Mouse (Mus musculus): ENCODE results near the gene Mier1.
"Not testable (repeated sequence)": the region's sequence is repeated elsewhere in the genome, so short reads cannot be mapped to it uniquely, and the experiment has no call there.

Gene Mier1

DNA sequence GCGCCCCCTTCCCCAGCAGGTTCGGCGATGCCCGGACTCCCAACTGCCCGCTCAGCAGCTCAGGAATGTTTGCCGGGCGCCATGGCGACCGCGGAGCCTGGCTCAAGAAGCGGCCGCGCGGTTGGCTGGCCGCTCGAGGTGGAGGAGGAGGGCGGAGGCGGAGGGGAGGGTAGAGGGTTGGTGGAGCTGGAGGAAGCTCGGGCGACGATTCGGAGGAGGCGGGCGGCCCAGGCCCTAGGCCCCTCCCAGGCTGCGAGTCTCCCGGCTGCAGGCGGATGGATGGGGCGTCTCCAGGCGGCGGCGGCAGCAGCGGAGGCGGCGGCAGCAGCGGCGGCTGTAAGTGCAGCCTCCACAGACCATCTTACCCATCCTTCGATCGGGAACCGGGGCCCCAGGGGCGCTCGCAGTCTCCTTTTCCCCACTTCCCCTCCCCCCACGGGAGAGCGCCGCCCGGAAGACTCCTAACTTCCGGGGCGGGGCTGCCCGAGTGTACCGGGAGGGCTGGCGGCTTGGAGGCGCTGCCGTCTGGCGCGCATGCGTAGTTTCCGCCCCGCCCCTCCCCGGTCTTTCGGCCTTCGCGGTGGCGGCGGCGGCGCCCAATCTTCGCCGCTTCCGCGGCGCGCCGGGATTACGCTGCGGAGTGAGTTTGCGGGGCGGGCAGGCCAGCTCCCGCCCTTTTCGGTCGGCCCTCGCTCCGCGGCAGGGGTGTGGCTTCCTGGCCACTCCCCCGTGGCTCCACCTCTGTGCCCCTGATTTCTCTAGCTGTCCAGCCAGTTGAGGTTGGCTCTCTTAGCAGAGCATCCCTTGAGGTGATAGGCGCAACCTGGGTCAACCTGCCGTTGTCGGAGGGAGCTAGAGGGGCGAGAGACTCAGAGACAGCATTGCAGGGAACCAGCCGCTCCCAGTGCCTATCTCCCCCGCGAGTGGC is at the start of gene Mier1, which contains the start of gene Wdr78:
Mier1 (plus strand) TSS at position 207 of the 928 bp plus-strand sequence.
Wdr78 (minus strand) TSS at position 372 of the 928 bp plus-strand sequence.
- DNase-seq: peak; percentile 97 to 98

DNA sequence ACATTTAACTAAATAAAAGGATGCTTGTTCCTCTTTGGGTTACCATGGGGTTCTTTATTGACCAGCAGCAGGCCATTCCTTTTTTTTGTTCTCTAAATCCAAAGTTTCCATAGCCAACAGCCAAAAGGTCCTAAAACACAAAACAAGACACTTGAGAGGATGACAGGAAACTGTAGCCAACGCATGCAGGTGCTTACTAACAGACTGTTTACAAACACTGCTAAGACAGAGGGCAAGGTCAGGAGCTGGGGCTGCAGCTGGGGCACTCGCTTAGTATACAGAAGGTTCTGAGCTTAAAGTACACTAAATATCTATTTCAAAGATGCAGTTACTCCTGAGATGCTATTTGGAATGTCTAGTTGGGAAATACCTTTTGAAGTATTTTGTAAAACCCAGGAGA is 49.8 kb upstream of the Mier1 start:
- no peak for DNase-seq

DNA sequence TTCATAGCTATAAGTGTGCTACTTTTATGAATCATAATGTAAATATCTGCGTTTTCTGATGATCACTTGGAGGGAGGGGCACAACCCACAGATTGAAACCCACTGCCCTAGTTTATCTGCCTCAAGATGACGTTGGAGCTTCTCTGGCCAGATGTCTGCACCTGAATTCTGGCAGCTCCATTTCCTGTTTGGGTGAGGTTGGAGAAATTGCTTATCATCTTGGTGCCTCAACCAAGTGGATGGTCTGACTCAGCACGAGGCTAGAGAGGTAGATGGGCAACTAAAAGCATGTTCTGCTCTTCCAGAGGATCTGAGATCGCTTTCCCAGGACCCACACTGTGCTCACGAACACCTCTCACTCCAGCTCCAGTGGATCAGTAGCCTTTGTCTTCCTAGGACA is 49.2 kb upstream of the Mier1 start:
- DNase-seq: no peak

DNA sequence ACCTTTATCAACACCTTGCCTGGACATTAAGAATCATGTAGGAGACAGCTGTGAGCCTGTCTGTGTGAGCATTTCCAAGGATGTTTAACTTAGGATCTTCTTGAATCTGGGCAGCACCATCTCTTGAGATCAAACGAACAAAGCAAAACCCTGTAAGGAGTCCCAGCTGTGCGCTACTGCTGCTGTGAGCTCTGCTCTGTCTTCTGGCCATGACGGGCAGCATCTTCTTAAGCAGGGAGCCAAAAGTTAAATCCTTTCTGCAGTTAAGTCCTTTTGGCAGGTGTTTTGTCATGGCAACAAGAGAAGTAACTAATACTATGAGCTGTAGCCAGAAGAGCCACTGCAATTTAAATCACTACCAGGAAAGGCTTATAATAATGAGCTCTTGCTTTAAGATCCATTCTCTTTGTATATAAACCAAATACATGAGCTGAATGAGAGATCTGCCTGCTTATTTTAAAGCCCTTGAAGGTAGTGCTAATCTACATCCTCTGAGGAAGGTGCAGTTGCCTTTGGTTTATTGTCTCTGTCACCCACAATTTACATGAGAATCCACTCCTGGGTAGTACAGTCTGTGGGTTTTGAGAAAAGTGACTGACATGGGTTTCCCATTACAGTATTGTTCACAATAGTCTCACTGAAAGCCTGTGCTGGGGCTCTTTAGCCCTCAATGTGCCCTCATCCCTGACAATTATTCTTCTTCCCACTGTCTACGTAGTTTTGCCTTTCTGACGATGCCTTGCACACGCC is 46.1 kb upstream of the Mier1 start:
- no peak for DNase-seq

- no peak for DNase-seq
Measured at GRCm38 (mm10) chr4:103070631-103071030, 43.6 kb upstream of the Mier1 start.

GRCm38 (mm10) chr4:103085237-103085636 is 29.0 kb upstream of the Mier1 start:
- no peak for DNase-seq

- DNase-seq: no peak
Measured at GRCm38 (mm10) chr4:103095921-103096320, 18.3 kb upstream of the Mier1 start.

DNA sequence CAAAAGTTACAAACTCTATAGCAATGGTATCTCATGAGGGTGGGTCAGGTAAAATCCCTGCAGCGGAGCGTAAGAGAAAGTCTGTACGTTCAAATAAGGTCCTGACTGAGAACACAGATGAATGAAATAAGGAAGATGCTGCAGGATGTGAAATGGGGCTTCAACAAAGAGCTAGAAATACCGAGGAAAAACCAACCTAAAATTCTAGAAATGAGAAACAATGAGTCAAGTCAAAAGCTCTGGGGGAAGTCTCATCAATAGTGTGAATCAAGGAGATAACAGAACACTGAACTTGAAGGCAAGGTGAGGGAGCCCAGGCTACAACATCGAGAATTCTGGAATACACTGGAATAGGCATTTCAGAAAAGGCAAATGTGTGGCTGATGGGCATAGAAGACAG is 15.7 kb upstream of the Mier1 start:
- DNase-seq: no peak

- no peak for DNase-seq
Measured at GRCm38 (mm10) chr4:103112651-103113050, 1.5 kb upstream of the Mier1 start.

- no peak for DNase-seq
Measured at GRCm38 (mm10) chr4:103113402-103113801, 788 bp upstream of the Mier1 start.

DNA sequence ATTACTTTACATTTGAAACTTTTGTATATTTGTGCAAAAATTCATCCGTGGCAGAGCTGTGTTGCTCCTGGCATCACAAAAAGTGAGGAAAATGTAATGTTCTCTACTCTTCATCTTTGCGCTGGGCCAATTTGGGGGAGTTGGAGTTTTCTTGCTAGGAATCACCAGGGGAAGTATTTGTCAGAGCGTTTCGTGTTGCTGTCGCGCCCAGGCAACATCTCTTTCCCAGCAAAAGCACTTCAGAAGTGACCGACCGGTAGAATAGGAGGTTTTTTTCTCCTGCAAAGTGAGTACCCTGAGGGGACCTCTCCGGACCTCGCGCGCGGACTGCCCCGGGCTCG is 4.7 kb downstream of the Mier1 start:
- no peak for DNase-seq

DNA sequence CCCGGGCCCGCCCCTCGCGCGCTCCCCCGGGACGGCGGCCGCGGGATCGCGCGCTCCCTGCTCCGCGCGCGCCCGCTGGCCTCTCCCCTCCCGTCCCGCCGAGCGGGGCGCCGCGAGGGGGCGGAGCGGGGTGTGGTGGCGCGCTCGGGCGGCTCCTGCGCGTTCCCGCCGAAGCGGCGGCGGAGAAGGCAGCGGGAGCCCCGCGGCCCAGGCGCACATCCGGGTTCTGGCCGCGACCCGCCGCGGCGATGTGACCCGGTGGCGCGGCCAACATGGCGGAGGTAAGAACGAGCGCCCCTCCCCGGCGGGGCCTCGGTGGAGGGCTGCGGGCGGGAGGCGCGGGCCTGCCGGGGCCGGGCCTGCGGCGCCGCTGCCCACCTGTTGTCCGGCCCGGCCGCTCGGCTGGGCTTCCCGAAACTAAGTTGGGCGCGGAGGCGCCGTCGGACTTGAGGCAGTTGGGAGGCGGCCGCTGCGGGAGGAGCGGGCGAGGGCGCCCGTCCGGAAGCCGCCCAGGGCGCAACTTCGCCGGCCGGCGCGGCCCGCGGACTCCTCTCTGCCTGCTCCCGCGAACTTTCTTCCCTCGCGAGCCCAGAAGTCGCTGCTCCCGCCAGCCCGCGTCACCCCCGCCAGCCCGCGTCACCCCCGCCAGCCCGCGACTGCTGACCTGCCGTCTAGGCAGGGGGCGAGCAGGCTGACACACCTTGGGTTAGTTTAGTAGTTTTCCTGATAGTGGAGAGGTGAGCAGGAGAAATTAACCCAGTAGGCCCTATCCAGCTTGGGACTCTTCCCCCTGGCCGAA is 5.2 kb downstream of the Mier1 start:
- peak; percentile 82 to 91 for DNase-seq

- DNase-seq: no peak
Measured at GRCm38 (mm10) chr4:103120028-103120384, 5.8 kb downstream of the Mier1 start.

DNA sequence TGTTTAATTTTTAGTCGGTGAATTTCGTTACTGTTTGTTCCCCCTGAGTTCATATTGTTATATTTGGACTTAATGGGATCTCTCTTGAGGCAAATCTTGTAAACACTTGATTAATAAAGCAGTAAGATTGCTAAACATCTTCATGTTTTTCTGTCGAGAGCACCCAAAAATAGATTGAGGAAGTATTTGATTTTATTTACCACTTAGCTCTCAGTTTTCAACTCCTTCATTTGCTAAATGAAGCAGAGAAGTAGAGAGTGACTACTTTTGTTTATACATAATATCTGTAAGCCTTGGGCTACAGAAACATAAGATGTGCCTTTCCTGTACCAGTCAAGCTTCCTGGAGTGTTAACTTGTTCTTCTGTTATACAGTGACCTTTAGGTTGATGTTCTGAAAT is 6.2 kb downstream of the Mier1 start:
- DNase-seq: no peak

GRCm38 (mm10) chr4:103120874-103121389 is 6.7 kb downstream of the Mier1 start:
- no peak for DNase-seq

DNA sequence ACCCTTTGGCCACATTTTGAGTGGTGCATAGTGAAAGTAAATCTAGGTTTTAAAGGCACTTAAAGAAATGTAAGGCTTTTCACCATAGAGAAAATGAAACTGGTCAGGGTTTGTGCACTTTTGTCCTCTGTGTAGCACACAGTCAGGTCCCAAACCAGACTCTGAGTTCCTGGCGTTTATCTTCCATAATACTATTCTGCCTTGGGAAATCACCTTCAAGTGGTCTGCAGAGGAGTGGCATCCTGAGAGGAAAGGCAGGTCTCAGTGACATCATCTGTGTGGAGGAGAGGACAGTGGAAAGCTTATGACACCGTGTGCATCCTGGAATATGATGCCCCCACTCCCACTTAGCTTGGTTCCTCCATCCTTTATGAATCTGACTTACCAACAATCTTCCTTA is 8.9 kb downstream of the Mier1 start:
- no peak for DNase-seq

DNA sequence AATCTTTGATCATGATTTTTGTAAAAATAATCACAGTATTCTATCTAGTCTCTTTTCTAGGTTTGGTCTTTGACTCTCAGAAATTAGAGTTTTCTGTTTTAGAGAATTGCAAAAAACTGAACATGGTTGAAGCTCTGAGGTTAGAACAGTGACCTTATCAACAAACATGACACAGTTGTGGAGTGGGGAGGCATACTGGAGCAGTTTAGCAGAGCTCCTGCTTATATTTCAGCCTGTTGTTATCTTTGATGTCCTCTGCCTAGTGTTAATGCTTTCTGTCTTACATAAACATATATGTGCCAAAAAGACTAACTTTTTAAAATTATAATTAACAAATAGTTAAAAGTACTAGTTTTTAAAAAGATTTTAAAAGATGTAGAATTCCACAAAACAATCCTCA is 9.4 kb downstream of the Mier1 start:
- DNase-seq: no peak

GRCm38 (mm10) chr4:103126533-103126932 is 12.3 kb downstream of the Mier1 start:
- DNase-seq: no peak

GRCm38 (mm10) chr4:103136946-103137345 is 22.8 kb downstream of the Mier1 start:
- no peak for DNase-seq

- DNase-seq: peak; percentile 71 to 93
Measured at GRCm38 (mm10) chr4:103146339-103146738, 32.1 kb downstream of the Mier1 start.

DNA sequence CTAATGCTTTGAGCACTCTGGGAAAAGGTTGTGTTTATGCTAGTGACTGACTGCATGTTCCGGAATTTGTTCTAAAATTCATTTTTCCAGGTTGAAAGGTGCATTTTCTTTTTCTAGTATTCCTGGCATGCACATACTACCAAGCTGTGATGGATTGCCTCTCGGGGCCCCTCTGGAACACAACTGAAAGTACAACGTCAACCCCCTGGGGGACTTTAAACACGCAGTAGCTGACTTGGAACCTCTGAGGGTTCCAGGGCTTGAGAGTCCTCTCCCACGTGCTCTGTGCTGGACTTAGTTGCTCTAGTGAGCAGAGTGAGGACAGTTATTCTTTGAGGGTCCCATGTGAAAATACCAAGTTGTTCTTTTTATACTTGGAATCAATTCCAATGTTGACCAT is 37.8 kb downstream of the Mier1 start:
- no peak for DNase-seq

- DNase-seq: no peak
Measured at GRCm38 (mm10) chr4:103158781-103159180, 44.6 kb downstream of the Mier1 start.

DNA sequence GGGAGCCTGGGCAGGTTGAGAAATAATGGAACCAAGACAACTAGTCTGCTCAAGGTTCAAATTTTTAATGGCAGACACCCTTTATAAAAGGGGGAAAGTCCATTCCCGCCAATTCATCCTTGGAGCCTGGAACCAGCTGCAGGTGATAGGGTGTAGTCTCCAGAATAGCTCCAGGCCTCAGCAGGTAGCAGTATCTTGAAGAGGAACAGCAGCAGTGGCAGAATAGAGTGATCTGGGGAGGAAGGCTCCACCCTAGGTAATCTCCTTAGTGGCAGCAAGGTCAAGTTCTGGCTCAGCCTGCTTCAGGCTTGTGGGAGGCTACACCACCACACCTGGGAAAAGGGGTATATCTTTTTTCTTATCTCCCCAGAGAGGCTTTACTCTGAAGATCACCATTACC is 52.0 kb downstream of the Mier1 start:
- DNase-seq: not testable (repeated sequence)

All from kidney, postnatal 36 days (tissue).